Mouse (Mus musculus) bone marrow, adult 2 months (tissue): Measurements from ENCODE around the gene Icos.

Experiments
- CTCF ChIP-seq: fragments of 200-500 bp; IDR thresholded peaks from 2 replicates; pipeline ENCODE4 v1.5.1; 2011; ENCODE audit warnings: low read length, control low read depth; ENCODE audit not compliant: control insufficient read depth, insufficient read depth
- POLR2A ChIP-seq: fragments of 200-500 bp; IDR thresholded peaks from 2 replicates; pipeline ENCODE4 v1.6.1; 2011; ENCODE audit warnings: low read depth, mild to moderate bottlenecking, control low read depth, low read length, borderline replicate concordance; ENCODE audit not compliant: control insufficient read depth

DNA sequence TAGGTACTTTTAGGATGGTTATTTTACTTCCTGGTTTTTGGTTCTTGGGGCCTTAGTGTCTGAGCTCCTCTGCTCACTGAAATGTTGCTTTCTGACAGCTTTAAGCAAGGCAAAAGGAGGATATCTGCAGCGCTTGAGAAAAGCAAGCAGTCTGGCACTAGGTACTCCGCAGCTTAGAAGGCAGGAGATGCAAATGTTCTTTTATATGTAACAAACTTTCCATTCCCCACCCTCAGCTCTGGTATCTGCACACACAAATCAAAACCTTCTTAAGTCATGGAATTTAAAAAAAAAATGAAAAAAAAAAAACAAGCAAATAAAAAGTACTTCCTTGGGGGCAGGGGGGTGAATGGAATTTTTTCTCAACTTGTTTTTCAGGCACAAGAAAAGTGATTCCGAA is 3.5 kb upstream of the Icos start:
- TF ChIP-seq CTCF (no peak), POLR2A (no peak)
